Mouse (Mus musculus) NIH3T3 (cell line): Measurements from ENCODE around the gene Rgl2.
A peak's percentile ranks its signal among the peaks of the same experiment; 100 is the strongest.
"Not testable (repeated sequence)": the region's sequence is repeated elsewhere in the genome, so short reads cannot be mapped to it uniquely, and the experiment has no call there.

Source experiments
- DNase-seq: peaks from one replicate; pipeline ENCODE4 v3.0.0-alpha.2; 2012; ENCODE audit warnings: low read depth

Rgl2 gene

GRCm38 (mm10) chr17:33948905-33949537 is 19.7 kb downstream of the Rgl2 start:
- DNase-seq: no peak

GRCm38 (mm10) chr17:33950131-33950625 is 20.8 kb downstream of the Rgl2 start:
- no peak for DNase-seq

- peak; percentile 93 for DNase-seq
Observed at GRCm38 (mm10) chr17:33951021-33951946, 21.9 kb downstream of the Rgl2 start, which contains the start of gene B3galt4. TSS of gene B3galt4 (minus strand) at chr17:33951488.

GRCm38 (mm10) chr17:33952015-33952414 is 22.7 kb downstream of the Rgl2 start:
- not testable (repeated sequence) for DNase-seq

GRCm38 (mm10) chr17:33952879-33953278 is 23.5 kb downstream of the Rgl2 start:
- no peak for DNase-seq

GRCm38 (mm10) chr17:33953310-33953709 is 24.0 kb downstream of the Rgl2 start:
- no peak for DNase-seq

GRCm38 (mm10) chr17:33953961-33954565 is 24.7 kb downstream of the Rgl2 start:
- DNase-seq: peak; percentile 70

GRCm38 (mm10) chr17:33954646-33955554 is 25.6 kb downstream of the Rgl2 start:
- DNase-seq: peak; percentile 66

GRCm38 (mm10) chr17:33955555-33956214 is 26.3 kb downstream of the Rgl2 start, which contains the start of the genes Vps52 and Rps18:
TSS of gene Vps52 (plus strand) at chr17:33955812.
TSS of gene Rps18 (minus strand) at chr17:33956001.
- peak; percentile 97 for DNase-seq

- peak; percentile 35 for DNase-seq
Observed at GRCm38 (mm10) chr17:33956336-33956735, 27.0 kb downstream of the Rgl2 start.

- no peak for DNase-seq
Observed at GRCm38 (mm10) chr17:33957493-33957892, 28.1 kb downstream of the Rgl2 start.

- no peak for DNase-seq
Observed at GRCm38 (mm10) chr17:33958451-33958850, 29.1 kb downstream of the Rgl2 start.

GRCm38 (mm10) chr17:33959135-33959534 is 29.8 kb downstream of the Rgl2 start:
- DNase-seq: no peak

- DNase-seq: no peak
Observed at GRCm38 (mm10) chr17:33959948-33960347, 30.6 kb downstream of the Rgl2 start.

- DNase-seq: no peak
Observed at GRCm38 (mm10) chr17:33962876-33963275, 33.5 kb downstream of the Rgl2 start.

GRCm38 (mm10) chr17:33965082-33965845 is 35.9 kb downstream of the Rgl2 start:
- no peak for DNase-seq

- DNase-seq: no peak
Observed at GRCm38 (mm10) chr17:33965846-33966550, 36.7 kb downstream of the Rgl2 start.

GRCm38 (mm10) chr17:33968489-33968888 is 39.1 kb downstream of the Rgl2 start:
- peak; percentile 93 for DNase-seq

- peak; percentile 87 for DNase-seq
Observed at GRCm38 (mm10) chr17:33968927-33969326, 39.6 kb downstream of the Rgl2 start.
